8 mouse cellular contexts compared by ENCODE assay signal in genomic region chr5:124629641-124630040, GRCm38 (mm10). TPM values are rescaled to one million over a fixed set of nuclear protein-coding genes. Genes with fewer than 3 reads are reported as not detected.
DNase-seq lines count a peak whose midpoint lies in the region; ATAC-seq and TF ChIP-seq lines count a peak whose summit lies in the region.

No protein-coding gene starts in this region.

- H3K36me3 ChIP-seq in heart, embryonic 10.5 days = peaks cover 28% of the 10 kb centered on the region
- peaks cover 5% of the 10 kb centered on the region; the same call in 1 of the 2 replicates for H3K36me3 ChIP-seq in ES-E14 (ENCODE audit: control insufficient read depth, insufficient read depth, low read length, poor library complexity, severe bottlenecking)
- peaks cover 22% of the 10 kb centered on the region for H3K36me3 ChIP-seq in hindbrain, embryonic 12.5 days
- peaks cover 10% of the 10 kb centered on the region for H3K36me3 ChIP-seq in limb, embryonic 15.5 days
- H3K36me3 ChIP-seq in neural tube, embryonic 15.5 days = peaks cover 14% of the 10 kb centered on the region

- no peaks in the 10 kb centered on the region for H3K27me3 ChIP-seq in heart, embryonic 10.5 days (ENCODE audit: insufficient read depth, poor library complexity, severe bottlenecking)
- no peaks in the 10 kb centered on the region for H3K27me3 ChIP-seq in hindbrain, embryonic 12.5 days
- no peaks in the 10 kb centered on the region for H3K27me3 ChIP-seq in limb, embryonic 15.5 days
- H3K27me3 ChIP-seq in neural tube, embryonic 15.5 days (replicated peaks) = no peaks in the 10 kb centered on the region

- peaks cover 20% of the 10 kb centered on the region for H3K4me1 ChIP-seq in heart, embryonic 10.5 days
- peaks cover 0 to 5% of the 10 kb centered on the region in 2 experiments; a peak in 1 of 4 replicates for H3K4me1 ChIP-seq in ES-E14 (ENCODE audit: control insufficient read depth in 2 of 2, insufficient read depth in 2 of 2, low read length in 2 of 2, poor library complexity in 1 of 2)
- H3K4me1 ChIP-seq in hindbrain, embryonic 12.5 days = peaks cover 19% of the 10 kb centered on the region
- H3K4me1 ChIP-seq in limb, embryonic 15.5 days = peaks cover 18% of the 10 kb centered on the region
- H3K4me1 ChIP-seq in neural tube, embryonic 15.5 days = peaks cover 23% of the 10 kb centered on the region

- no peak for DNase-seq in heart, embryonic 10.5 days (ENCODE audit: low spot score)
- DNase-seq in heart, adult 9 months (ENCODE audit: low spot score in 2 of 2) = no peak
- DNase-seq in ES-E14 (ENCODE audit: low read depth, low spot score) = no peak
- DNase-seq in layer of hippocampus, postnatal 25 days (ENCODE audit: extremely low spot score in 1 of 2, low spot score in 1 of 2) = no peak
- DNase-seq in adrenal gland, postnatal 25 days = no peak

- no peaks in the 10 kb centered on the region for H3K9me3 ChIP-seq in heart, embryonic 10.5 days
- H3K9me3 ChIP-seq in ES-E14 (ENCODE audit: control insufficient read depth, insufficient read depth, low read depth, low read length) = no peaks in the 10 kb centered on the region
- no peaks in the 10 kb centered on the region for H3K9me3 ChIP-seq in hindbrain, embryonic 12.5 days (replicated peaks)
- no peaks in the 10 kb centered on the region for H3K9me3 ChIP-seq in limb, embryonic 15.5 days
- H3K9me3 ChIP-seq in neural tube, embryonic 15.5 days (replicated peaks) = no peaks in the 10 kb centered on the region

- 20% methylated on average over 11 of the region's 11 CpGs for WGBS in heart, embryonic 10.5 days
- WGBS in hindbrain, embryonic 12.5 days = 32% methylated on average over 11 of the region's 11 CpGs
- WGBS in limb, embryonic 15.5 days = 11% methylated on average over 11 of the region's 11 CpGs
- WGBS in neural tube, embryonic 15.5 days = 23% methylated on average over 11 of the region's 11 CpGs

- in situ Hi-C loops in ES-E14 (cut with MboI; ENCODE audit: low sequenced_read_pairs in 2 of 2, unreplicated experiment in 2 of 2) = no loop called here

- H3K4me2 ChIP-seq in hindbrain, embryonic 12.5 days (replicated peaks) = peak overlapping the region; percentile 95
- peak overlapping the region; percentile 86 for H3K4me2 ChIP-seq in limb, embryonic 15.5 days
- peak overlapping the region; percentile 79 for H3K4me2 ChIP-seq in neural tube, embryonic 15.5 days

- H3K4me3 ChIP-seq in heart, embryonic 10.5 days = peak overlapping the region; percentile 99
- peak overlapping the region; percentile 83 to 94 for H3K4me3 ChIP-seq in ES-E14 (ENCODE audit: insufficient read depth in 1 of 2, low read depth in 1 of 2, low read length in 2 of 2, poor library complexity in 1 of 2, severe bottlenecking in 1 of 2)
- peak overlapping the region; percentile 95 for H3K4me3 ChIP-seq in hindbrain, embryonic 12.5 days
- peak overlapping the region; percentile 92 for H3K4me3 ChIP-seq in limb, embryonic 15.5 days
- peak overlapping the region; percentile 93 for H3K4me3 ChIP-seq in neural tube, embryonic 15.5 days (replicated peaks)

- H3K27ac ChIP-seq in heart, embryonic 10.5 days = peak overlapping the region; percentile 90
- no peak overlapping the region for H3K27ac ChIP-seq in ES-E14 (ENCODE audit: insufficient read depth, low read depth, low read length, poor library complexity, severe bottlenecking)
- no peak overlapping the region for H3K27ac ChIP-seq in hindbrain, embryonic 12.5 days
- H3K27ac ChIP-seq in limb, embryonic 15.5 days = peak overlapping the region; percentile 30; the same call in 1 of the 2 replicates
- peak overlapping the region; percentile 79; the same call in 1 of the 2 replicates for H3K27ac ChIP-seq in neural tube, embryonic 15.5 days (replicated peaks)

- peak overlapping the region; percentile 91 for H3K9ac ChIP-seq in ES-E14 (ENCODE audit: insufficient read depth, low read depth, low read length, poor library complexity, severe bottlenecking)
- H3K9ac ChIP-seq in hindbrain, embryonic 12.5 days = peak overlapping the region; percentile 96
- H3K9ac ChIP-seq in limb, embryonic 15.5 days = peak overlapping the region; percentile 77
- H3K9ac ChIP-seq in neural tube, embryonic 15.5 days (replicated peaks) = peak overlapping the region; percentile 97

- ATAC-seq in hindbrain, embryonic 12.5 days (ENCODE audit: low FRiP score) = no peak
- ATAC-seq in limb, embryonic 15.5 days (ENCODE audit: insufficient number of reproducible peaks, low FRiP score, low TSS enrichment, low read depth) = no peak
- no peak for ATAC-seq in neural tube, embryonic 15.5 days (ENCODE audit: low FRiP score)

TF ChIP-seq in ES-E14, 5 proteins besides CTCF, POLR2A, EP300 and RAD21:
- no peak for TF ChIP-seq HCFC1 (IDR thresholded peaks at IDR 0.05; ENCODE audit: borderline replicate concordance, insufficient read depth, low read length)
- no peak for TF ChIP-seq MAFK (IDR thresholded peaks at IDR 0.05; ENCODE audit: insufficient read depth, low read depth, low read length)
- no peak for TF ChIP-seq CHD2 (IDR thresholded peaks at IDR 0.05; ENCODE audit: low read depth, low read length)
- TF ChIP-seq ZC3H11A (IDR thresholded peaks at IDR 0.05; ENCODE audit: borderline replicate concordance, low read depth, low read length) = no peak
- no peak for TF ChIP-seq ZNF384 (IDR thresholded peaks at IDR 0.05; ENCODE audit: low read depth, low read length)

RNA-seq across cellular contexts. Expression of gene Atp6v0a2, which starts 1.3 kb away (rescaled TPM):
- 40.0 and 43.6 TPM in 2 replicates for polyA plus RNA-seq in heart, embryonic 10.5 days (2016; fragmentation: Nextera tagmentation; extraction: Ambion mirVana)
- 24.5 and 29.7 TPM in 2 replicates for total RNA-seq in ES-E14 (2012; rRNA removed)
- polyA plus RNA-seq in hindbrain, embryonic 12.5 days (2016; fragmentation: Nextera tagmentation; extraction: Ambion mirVana) = 54.5 and 61.2 TPM in 2 replicates
- polyA plus RNA-seq in limb, embryonic 15.5 days (2015; fragmentation: Nextera tagmentation; extraction: Ambion mirVana) = 48.4 TPM in 2 replicates
- 38.8 and 40.4 TPM in 2 replicates for polyA plus RNA-seq in neural tube, embryonic 15.5 days (2015; fragmentation: Nextera tagmentation; extraction: Ambion mirVana)
- 10 to 100 TPM; 53.5 to 68.2 TPM for total RNA-seq in layer of hippocampus, postnatal 25 days (2021)
- total RNA-seq in adrenal gland, postnatal 25 days (2021) = 54.0 and 83.7 TPM in 2 replicates

RNA-seq across cellular contexts. Expression of gene Gtf2h3, which starts 50.7 kb away (rescaled TPM):
- 48.7 and 69.2 TPM in 2 replicates for polyA plus RNA-seq in heart, embryonic 10.5 days (2016; fragmentation: Nextera tagmentation; extraction: Ambion mirVana)
- 71.5 and 74.1 TPM in 2 replicates for total RNA-seq in ES-E14 (2012; rRNA removed)
- 65.6 and 71.0 TPM in 2 replicates for polyA plus RNA-seq in hindbrain, embryonic 12.5 days (2016; fragmentation: Nextera tagmentation; extraction: Ambion mirVana)
- 57.0 and 57.1 TPM in 2 replicates for polyA plus RNA-seq in limb, embryonic 15.5 days (2015; fragmentation: Nextera tagmentation; extraction: Ambion mirVana)
- polyA plus RNA-seq in neural tube, embryonic 15.5 days (2015; fragmentation: Nextera tagmentation; extraction: Ambion mirVana) = 39.5 and 46.0 TPM in 2 replicates
- total RNA-seq in layer of hippocampus, postnatal 25 days (2021) = 10 to 100 TPM; 29.5 to 32.8 TPM
- 34.5 and 46.1 TPM in 2 replicates for total RNA-seq in adrenal gland, postnatal 25 days (2021)

RNA-seq across cellular contexts. Expression of gene Eif2b1, which starts 50.7 kb away (rescaled TPM):
- 73.6 and 88.1 TPM in 2 replicates for polyA plus RNA-seq in heart, embryonic 10.5 days (2016; fragmentation: Nextera tagmentation; extraction: Ambion mirVana)
- total RNA-seq in ES-E14 (2012; rRNA removed) = 51.5 and 60.4 TPM in 2 replicates
- polyA plus RNA-seq in hindbrain, embryonic 12.5 days (2016; fragmentation: Nextera tagmentation; extraction: Ambion mirVana) = 66.0 and 69.5 TPM in 2 replicates
- polyA plus RNA-seq in limb, embryonic 15.5 days (2015; fragmentation: Nextera tagmentation; extraction: Ambion mirVana) = 68.1 and 71.3 TPM in 2 replicates
- polyA plus RNA-seq in neural tube, embryonic 15.5 days (2015; fragmentation: Nextera tagmentation; extraction: Ambion mirVana) = 58.1 and 65.3 TPM in 2 replicates
- 10 to 100 TPM; 32.6 to 49.0 TPM for total RNA-seq in layer of hippocampus, postnatal 25 days (2021)
- 42.1 and 48.3 TPM in 2 replicates for total RNA-seq in adrenal gland, postnatal 25 days (2021)

Comparison
In these comparisons a context has a peak if more than half of its experiments do, and no peak if none do; other contexts are left out.
1. H3K27ac ChIP-seq: peak in heart, embryonic 10.5 days (single experiment), limb, embryonic 15.5 days (single experiment) and neural tube, embryonic 15.5 days (single experiment); none in ES-E14 (single experiment) and hindbrain, embryonic 12.5 days (single experiment).
2. Peak in every context shown above with its lines, with median percentiles within 50 percentile points of each other: H3K4me3 ChIP-seq, H3K9ac ChIP-seq and H3K4me2 ChIP-seq.